Mouse (Mus musculus): ENCODE results near the gene Igfbp6.

DNA sequence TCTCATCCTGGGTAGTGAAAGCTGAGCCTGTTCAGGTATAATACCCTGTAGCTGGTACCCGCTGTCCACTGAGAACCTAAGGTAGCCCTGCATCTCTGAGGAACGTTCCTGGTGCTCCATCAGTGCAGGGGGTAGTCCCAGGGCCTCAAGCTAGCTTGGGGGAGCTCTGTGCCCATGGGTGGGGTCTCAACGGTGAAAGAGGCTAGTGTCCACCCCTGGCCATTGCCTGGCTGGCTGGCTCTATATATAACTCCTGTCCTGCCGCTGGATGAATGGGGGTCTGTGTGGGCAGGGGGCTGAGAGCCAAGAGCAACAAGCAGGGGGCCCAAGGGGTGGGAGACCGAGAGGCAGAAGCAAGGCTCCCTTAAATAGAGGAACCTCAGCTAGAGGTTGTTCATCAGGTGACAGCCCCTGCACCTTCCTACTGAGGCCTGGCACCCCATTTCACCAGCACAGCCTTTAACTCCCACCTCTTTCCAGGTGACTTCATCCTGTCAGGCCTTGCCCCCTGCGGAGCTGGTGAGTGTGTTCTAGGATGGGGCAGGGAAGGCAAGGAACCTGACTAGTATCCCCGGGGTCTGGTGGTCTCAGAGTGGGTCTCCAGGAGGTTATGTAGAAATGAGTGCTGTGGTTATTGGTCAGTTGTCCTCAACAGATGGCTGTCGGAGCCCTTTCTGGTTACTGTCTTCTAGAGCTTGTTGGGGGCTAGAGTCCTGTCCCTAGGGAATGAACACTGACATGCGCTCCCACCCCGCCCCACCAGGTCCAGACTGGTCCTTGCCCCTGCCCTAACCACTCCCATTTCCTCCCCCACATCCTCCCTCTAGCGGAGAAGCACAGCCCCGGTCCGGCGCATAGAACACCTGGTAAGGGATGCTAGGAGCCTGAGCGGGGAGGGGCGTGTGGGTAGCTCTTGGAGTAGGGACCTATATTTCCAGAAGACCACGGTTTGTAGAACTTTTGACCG, 38.1 kb upstream of the Igfbp6 start:
- TF ChIP-seq CTCF (conservative IDR thresholded peaks at IDR 0.05; ENCODE audit: insufficient read depth, insufficient read length, low read depth, low read length) (no peak), POLR2A (IDR thresholded peaks at IDR 0.05; ENCODE audit: low read depth, low read length) (no peak)
